Mouse (Mus musculus): ENCODE data around the gene Ost4. TPM values are rescaled to one million over a fixed set of nuclear protein-coding genes. Genes with fewer than 3 reads are reported as not detected.

The Ost4 gene
- total and polyA plus RNA-seq, 3 experiments, result 160 to 191 (median 161) TPM

DNA sequence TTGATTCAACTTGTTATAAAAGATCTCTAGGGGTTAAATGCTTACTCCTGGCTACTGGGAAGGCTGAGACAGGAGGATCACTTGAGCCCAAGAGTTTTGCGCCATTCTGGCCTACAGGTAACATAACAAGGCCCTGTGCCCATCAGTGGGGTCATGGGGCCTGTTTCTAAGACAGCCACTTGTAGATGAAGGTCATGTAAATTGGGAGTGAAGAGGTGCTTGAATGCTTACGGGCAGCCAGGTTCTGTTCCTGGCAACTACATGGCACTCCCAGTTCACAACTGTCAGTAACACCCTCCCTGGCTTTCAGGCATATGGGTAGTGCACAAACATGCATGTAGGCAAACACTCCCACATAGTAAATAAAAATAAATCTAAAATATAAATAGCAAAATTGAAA is 43.3 kb upstream of the Ost4 start:
- Histone ChIP-seq H3K4me3 (peak overlapping the region; percentile 64; the same call in 1 of the 2 replicates), H3K4me1 (ENCODE audit: control insufficient read depth, insufficient read depth, low read length) (peaks cover 9% of the 10 kb centered on the region; the same call in 1 of the 2 replicates), H3K27ac (peak overlapping the region; percentile 82), H3K9ac (ENCODE audit: low read depth, low read length) (no peak overlapping the region), H3K36me3 (ENCODE audit: control insufficient read depth, insufficient read depth, low read length) (no peaks in the 10 kb centered on the region), H3K79me2 (replicated peaks; ENCODE audit: control insufficient read depth, insufficient read depth, low read length) (no peaks in the 10 kb centered on the region), H3K27me3 (ENCODE audit: control insufficient read depth, insufficient read depth, low read length) (no peaks in the 10 kb centered on the region)
- no peak for DNase-seq
- WGBS, result 67% methylated on average over 2 of the region's 2 CpGs
- intact Hi-C loops (cut with DNase I), result no loop called here
- TF ChIP-seq POLR2A (IDR thresholded peaks at IDR 0.05; ENCODE audit: insufficient read depth, low read depth, low read length) (no peak), EP300 (IDR thresholded peaks at IDR 0.05; ENCODE audit: insufficient read depth, low read depth, low read length) (no peak), CTCF (IDR thresholded peaks at IDR 0.05) (no peak)

DNA sequence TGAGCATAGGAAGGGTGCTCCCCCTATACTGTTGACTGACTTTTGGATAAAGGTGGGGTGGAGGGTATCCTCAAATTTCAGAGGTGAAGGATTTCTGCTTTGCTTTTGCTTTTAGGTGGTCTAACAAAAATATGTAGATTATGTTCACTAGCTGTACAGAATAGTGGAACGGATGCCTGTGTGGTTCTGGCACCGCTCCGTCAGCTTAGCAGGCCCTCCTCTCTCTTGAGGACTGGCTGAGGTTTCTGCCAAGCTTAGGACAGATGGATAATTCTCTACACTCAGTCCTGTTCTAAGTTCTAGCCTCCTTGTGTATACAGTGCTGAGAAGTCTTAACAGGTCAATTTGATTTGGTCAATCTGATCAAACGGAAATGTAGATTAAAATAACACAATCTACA is 42.9 kb upstream of the Ost4 start:
- H3K4me3 ChIP-seq, result peak overlapping the region; percentile 64
- peak in 1 of 2 experiments; percentile 45 for DNase-seq
- H3K9ac ChIP-seq (ENCODE audit: low read depth, low read length), result peak overlapping the region; percentile 85
- 31% methylated on average over 4 of the region's 4 CpGs for WGBS
- intact Hi-C loops (cut with DNase I), result no loop called here
- H3K36me3 ChIP-seq (ENCODE audit: control insufficient read depth, insufficient read depth, low read length), result no peaks in the 10 kb centered on the region
- H3K27ac ChIP-seq, result peak overlapping the region; percentile 82
- no peaks in the 10 kb centered on the region for H3K79me2 ChIP-seq (replicated peaks; ENCODE audit: control insufficient read depth, insufficient read depth, low read length)
- H3K27me3 ChIP-seq (ENCODE audit: control insufficient read depth, insufficient read depth, low read length), result no peaks in the 10 kb centered on the region
- peaks cover 10% of the 10 kb centered on the region for H3K4me1 ChIP-seq (ENCODE audit: control insufficient read depth, insufficient read depth, low read length)
- TF ChIP-seq EP300 (IDR thresholded peaks at IDR 0.05; ENCODE audit: insufficient read depth, low read depth, low read length) (no peak), POLR2A (IDR thresholded peaks at IDR 0.05; ENCODE audit: insufficient read depth, low read depth, low read length) (0 out of 2 replicates have a peak, but pooled peaks have one; percentile 6)

DNA sequence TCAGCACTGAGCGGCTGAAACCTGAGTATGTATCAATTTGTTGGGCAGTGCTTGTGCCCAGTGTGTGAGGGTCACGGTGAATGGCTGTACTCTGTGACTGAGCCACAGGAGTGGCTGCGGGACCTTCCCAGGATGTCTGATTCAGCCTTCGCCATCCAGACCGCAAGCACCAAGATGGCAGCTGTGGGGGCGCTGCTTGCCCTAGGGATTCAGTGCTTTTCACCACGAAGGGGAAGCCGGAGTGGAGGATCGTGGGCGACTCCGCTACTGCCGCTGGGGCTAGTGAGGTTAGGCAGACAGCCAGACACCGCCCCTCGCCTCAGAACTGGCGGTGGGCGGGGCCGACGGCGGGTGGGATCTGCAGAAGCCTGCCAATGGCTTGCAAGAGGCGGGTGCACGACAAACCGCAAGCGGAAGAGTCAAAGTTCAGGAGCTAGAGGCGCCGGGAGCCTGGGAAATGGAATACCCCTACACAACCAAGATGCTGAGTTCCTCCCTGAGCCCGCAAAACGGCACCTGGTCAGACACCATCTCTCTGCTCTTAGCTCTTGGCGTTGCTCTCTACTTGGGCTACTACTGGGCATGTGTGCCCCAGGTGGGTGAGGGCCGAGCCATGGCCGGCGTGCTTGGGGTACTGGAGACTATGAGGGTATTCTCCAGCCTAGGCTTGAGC is 42.2 kb upstream of the Ost4 start:
- Histone ChIP-seq H3K36me3 (ENCODE audit: control insufficient read depth, insufficient read depth, low read length) (no peaks in the 10 kb centered on the region), H3K9ac (ENCODE audit: low read depth, low read length) (peak overlapping the region; percentile 85), H3K4me3 (peak overlapping the region; percentile 64), H3K4me1 (ENCODE audit: control insufficient read depth, insufficient read depth, low read length) (peaks cover 10% of the 10 kb centered on the region), H3K27ac (peak overlapping the region; percentile 82), H3K27me3 (ENCODE audit: control insufficient read depth, insufficient read depth, low read length) (no peaks in the 10 kb centered on the region), H3K79me2 (replicated peaks; ENCODE audit: control insufficient read depth, insufficient read depth, low read length) (no peaks in the 10 kb centered on the region)
- under 1% methylated on average over 31 of the region's 31 CpGs for WGBS
- intact Hi-C loops (cut with DNase I), result no loop called here
- TF ChIP-seq CTCF (IDR thresholded peaks at IDR 0.05) (peak; percentile 35), EP300 (IDR thresholded peaks at IDR 0.05; ENCODE audit: insufficient read depth, low read depth, low read length) (0 out of 2 replicates have a peak, but pooled peaks have one; percentile 50), POLR2A (IDR thresholded peaks at IDR 0.05; ENCODE audit: insufficient read depth, low read depth, low read length) (peak; percentile 90)
- DNase-seq, result peak; percentile 95

GRCm38 (mm10) chr5:30948620-30949019 is 41.0 kb upstream of the Ost4 start:
- H3K36me3 ChIP-seq (ENCODE audit: control insufficient read depth, insufficient read depth, low read length), result no peaks in the 10 kb centered on the region
- 86% methylated on average over 5 of the region's 5 CpGs for WGBS

GRCm38 (mm10) chr5:30944956-30945781 is 37.6 kb upstream of the Ost4 start, which contains the start of gene Cgref1:
TSS of gene Cgref1 (minus strand) at chr5:30945591.
- TF ChIP-seq CTCF (IDR thresholded peaks at IDR 0.05) (peak; percentile 55), EP300 (IDR thresholded peaks at IDR 0.05; ENCODE audit: insufficient read depth, low read depth, low read length) (no peak)
- H3K4me3 ChIP-seq, result peak within 1 kb of the TSS; percentile 42
- DNase-seq, result peak; percentile 63 to 66
- intact Hi-C loops (cut with DNase I), result loop anchor here (1.0 kb wide), 1 partner anchor 25 kb away; no protein-coding TSS in a partner anchor
- no peak within 1 kb of the TSS for H3K27ac ChIP-seq
- H3K79me2 ChIP-seq (replicated peaks; ENCODE audit: control insufficient read depth, insufficient read depth, low read length), result no peaks in the 10 kb centered on the region
- WGBS, result 10% methylated on average over 44 of the region's 44 CpGs
- no peaks in the 10 kb centered on the region for H3K27me3 ChIP-seq (ENCODE audit: control insufficient read depth, insufficient read depth, low read length)
- no peaks in the 10 kb centered on the region for H3K36me3 ChIP-seq (ENCODE audit: control insufficient read depth, insufficient read depth, low read length)
- H3K9ac ChIP-seq (ENCODE audit: low read depth, low read length), result peak within 1 kb of the TSS; percentile 59
- H3K4me1 ChIP-seq (ENCODE audit: control insufficient read depth, insufficient read depth, low read length), result peaks cover 1% of the 10 kb centered on the region

More at GRCm38 (mm10) chr5:30948620-30949019, 41.0 kb upstream of the Ost4 start:
- no peak for TF ChIP-seq CTCF (IDR thresholded peaks at IDR 0.05)
- TF ChIP-seq EP300 (IDR thresholded peaks at IDR 0.05; ENCODE audit: insufficient read depth, low read depth, low read length), result no peak
- TF ChIP-seq POLR2A (IDR thresholded peaks at IDR 0.05; ENCODE audit: insufficient read depth, low read depth, low read length), result no peak
- Histone ChIP-seq H3K4me1 (ENCODE audit: control insufficient read depth, insufficient read depth, low read length) (peaks cover 10% of the 10 kb centered on the region), H3K4me3 (no peak overlapping the region), H3K27me3 (ENCODE audit: control insufficient read depth, insufficient read depth, low read length) (no peaks in the 10 kb centered on the region), H3K27ac (no peak overlapping the region), H3K79me2 (replicated peaks; ENCODE audit: control insufficient read depth, insufficient read depth, low read length) (no peaks in the 10 kb centered on the region), H3K9ac (ENCODE audit: low read depth, low read length) (no peak overlapping the region)
- intact Hi-C loops (cut with DNase I), result no loop called here
- DNase-seq, result no peak

Measured in heart, adult 2 months (tissue).